Mouse (Mus musculus) 3134 (cell line): Measurements from ENCODE around the gene Nenf.

ENCODE experiments used
- DNase-seq: peaks from one replicate; pipeline ENCODE4 v3.0.0-alpha.2; 2011; ENCODE audit warnings: low spot score; ENCODE audit not compliant: insufficient read length; ENCODE audit errors: extremely low read depth

The Nenf gene

GRCm38 (mm10) chr1:191324733-191325590 is 7.0 kb upstream of the Nenf start:
- no peak for DNase-seq

- DNase-seq = no peak
These were observed 5.4 kb upstream of the Nenf start for GRCm38 (mm10) chr1:191323381-191323780.

- no peak for DNase-seq
These were observed 692 bp upstream of the Nenf start for GRCm38 (mm10) chr1:191318686-191319085.

GRCm38 (mm10) chr1:191316818-191317217 is 1.2 kb downstream of the Nenf start:
- DNase-seq = no peak

GRCm38 (mm10) chr1:191313926-191314325 is 4.1 kb downstream of the Nenf start:
- peak; percentile 25 for DNase-seq

- DNase-seq = no peak
These were observed 4.8 kb downstream of the Nenf start for GRCm38 (mm10) chr1:191313158-191313557.

GRCm38 (mm10) chr1:191312513-191312941 is 5.5 kb downstream of the Nenf start:
- DNase-seq = peak; percentile 88

- no peak for DNase-seq
These were observed 6.6 kb downstream of the Nenf start for GRCm38 (mm10) chr1:191311296-191311898.

- no peak for DNase-seq
These were observed 10.1 kb downstream of the Nenf start for GRCm38 (mm10) chr1:191307766-191308455.

GRCm38 (mm10) chr1:191306316-191306715 is 11.7 kb downstream of the Nenf start:
- no peak for DNase-seq

GRCm38 (mm10) chr1:191305610-191306009 is 12.4 kb downstream of the Nenf start:
- DNase-seq = no peak

GRCm38 (mm10) chr1:191304216-191304615 is 13.8 kb downstream of the Nenf start:
- DNase-seq = no peak

GRCm38 (mm10) chr1:191303736-191304135 is 14.3 kb downstream of the Nenf start:
- no peak for DNase-seq

GRCm38 (mm10) chr1:191301903-191302302 is 16.1 kb downstream of the Nenf start:
- DNase-seq = no peak

- peak; percentile 75 for DNase-seq
These were observed 18.6 kb downstream of the Nenf start for GRCm38 (mm10) chr1:191299215-191299942.

- no peak for DNase-seq
These were observed 19.7 kb downstream of the Nenf start for GRCm38 (mm10) chr1:191298304-191298703.

GRCm38 (mm10) chr1:191296445-191296844 is 21.5 kb downstream of the Nenf start:
- DNase-seq = no peak

GRCm38 (mm10) chr1:191295784-191296183 is 22.2 kb downstream of the Nenf start:
- no peak for DNase-seq

- peak; percentile 77 for DNase-seq
These were observed 23.8 kb downstream of the Nenf start for GRCm38 (mm10) chr1:191293996-191294795.

GRCm38 (mm10) chr1:191293051-191293450 is 24.9 kb downstream of the Nenf start:
- peak; percentile 72 for DNase-seq
